Mouse (Mus musculus) 416B (cell line): ENCODE results near the gene Cd247.

ENCODE experiments used
- DNase-seq: peaks from one replicate; pipeline ENCODE4 v3.0.0; 2011; ENCODE audit warnings: low read depth

The Cd247 gene

GRCm38 (mm10) chr1:165818145-165818860 is 29.8 kb downstream of the Cd247 start:
- no peak for DNase-seq

GRCm38 (mm10) chr1:165819147-165819546 is 30.7 kb downstream of the Cd247 start:
- no peak for DNase-seq

- no peak for DNase-seq
Measured at GRCm38 (mm10) chr1:165822031-165822430, 33.5 kb downstream of the Cd247 start.

GRCm38 (mm10) chr1:165828173-165828572 is 39.7 kb downstream of the Cd247 start:
- DNase-seq: no peak

DNA sequence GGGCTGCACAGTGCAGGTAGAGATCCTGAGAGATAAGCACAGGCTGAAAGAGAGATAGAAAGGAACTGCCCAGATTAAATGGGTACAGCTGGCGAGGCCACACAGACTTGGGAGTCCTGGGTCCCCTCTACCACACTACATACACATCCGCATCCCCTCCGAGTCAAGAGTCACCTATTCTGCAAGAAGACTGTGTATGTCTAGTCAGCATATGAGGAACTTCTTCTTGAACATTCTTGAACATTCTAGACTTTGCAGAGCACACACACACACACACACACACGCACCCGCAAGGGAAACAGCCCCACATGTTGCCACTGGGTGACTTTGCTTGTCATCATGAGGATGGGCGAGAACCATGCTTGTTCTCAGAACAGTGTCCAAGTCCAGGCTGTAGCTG is 40.1 kb downstream of the Cd247 start:
- no peak for DNase-seq

DNA sequence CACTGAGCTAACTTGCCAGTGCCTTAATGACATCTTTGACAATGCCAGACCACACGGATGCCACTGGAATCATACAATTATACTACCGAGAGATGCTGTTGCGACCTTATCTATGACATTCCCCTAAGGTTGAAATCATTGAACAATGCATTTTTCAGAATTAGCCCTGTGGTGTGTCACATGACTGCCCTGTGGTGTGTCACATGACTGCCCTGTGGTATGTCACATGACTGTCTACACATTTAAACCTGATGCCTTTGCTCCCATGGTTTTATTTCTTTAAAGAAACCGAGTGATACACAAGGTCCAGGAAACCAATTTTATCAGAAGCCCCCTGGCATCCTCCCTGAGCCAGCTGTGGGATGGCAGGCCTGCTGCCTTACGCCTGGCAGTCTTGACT is 41.4 kb downstream of the Cd247 start:
- DNase-seq: no peak

DNA sequence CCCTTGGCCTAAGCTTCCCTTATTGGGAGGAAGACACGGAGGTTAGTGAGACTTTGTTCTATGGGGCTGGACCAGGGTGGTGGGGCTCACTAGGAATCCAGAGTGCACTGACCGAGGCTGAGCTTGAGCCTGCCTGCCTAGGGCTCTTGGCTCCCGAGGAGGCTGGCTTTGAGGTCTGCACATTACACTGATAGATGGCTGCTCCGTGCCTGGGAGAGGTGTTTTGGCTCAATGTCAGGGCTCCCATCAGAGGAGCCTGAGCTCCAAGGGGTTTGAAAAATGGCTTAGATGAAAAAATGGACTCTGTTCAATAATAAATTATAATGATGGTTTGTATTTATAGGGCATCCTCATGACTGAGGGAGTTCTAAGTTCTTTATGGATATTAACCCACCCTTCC is 44.8 kb downstream of the Cd247 start:
- DNase-seq: no peak

GRCm38 (mm10) chr1:165833910-165834632 is 45.6 kb downstream of the Cd247 start:
- no peak for DNase-seq

GRCm38 (mm10) chr1:165834633-165834975 is 46.1 kb downstream of the Cd247 start:
- no peak for DNase-seq

- DNase-seq: no peak
Measured at GRCm38 (mm10) chr1:165836461-165836860, 48.0 kb downstream of the Cd247 start.

DNA sequence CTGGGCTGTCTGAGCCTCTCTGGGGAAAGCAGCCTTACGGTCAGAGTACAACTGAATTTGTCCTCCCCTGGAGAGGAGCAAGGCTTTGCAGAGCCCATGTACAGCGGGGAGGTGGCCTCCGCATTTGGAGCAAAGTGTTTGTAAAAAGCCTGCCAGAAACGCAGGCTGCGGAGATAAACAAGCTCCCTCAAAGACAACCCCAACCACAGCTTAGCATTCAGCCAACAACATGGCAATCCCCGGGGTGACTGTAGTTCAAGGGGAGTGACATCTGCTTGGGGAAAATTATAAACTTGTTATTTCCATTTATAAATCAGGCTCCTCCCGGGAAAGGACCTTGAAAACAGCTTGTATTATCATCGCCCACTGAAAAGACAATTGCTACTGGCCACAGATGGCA is 49.1 kb downstream of the Cd247 start:
- no peak for DNase-seq

GRCm38 (mm10) chr1:165839201-165839600 is 50.7 kb downstream of the Cd247 start:
- no peak for DNase-seq

- DNase-seq: no peak
Measured at GRCm38 (mm10) chr1:165840548-165841230, 52.2 kb downstream of the Cd247 start.

DNA sequence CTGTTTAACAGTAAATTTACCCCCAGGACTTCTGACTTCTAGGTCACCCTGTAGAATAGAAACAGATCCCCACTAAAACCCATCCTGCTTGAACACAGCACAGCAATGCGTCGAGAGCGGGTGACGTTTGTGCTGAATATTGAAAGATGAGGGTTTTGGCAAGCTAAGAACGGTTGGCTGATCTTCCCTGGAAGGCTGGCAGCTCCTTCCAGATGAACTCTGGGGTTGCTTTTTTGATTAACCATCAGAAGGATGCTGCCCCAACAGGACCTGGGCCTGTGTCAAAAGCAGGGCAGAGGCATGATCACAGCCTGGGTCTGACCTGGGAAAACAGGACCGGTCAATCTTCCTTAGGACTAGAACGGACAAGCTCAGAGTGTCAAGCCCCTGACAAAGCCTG is 53.7 kb downstream of the Cd247 start:
- no peak for DNase-seq

DNA sequence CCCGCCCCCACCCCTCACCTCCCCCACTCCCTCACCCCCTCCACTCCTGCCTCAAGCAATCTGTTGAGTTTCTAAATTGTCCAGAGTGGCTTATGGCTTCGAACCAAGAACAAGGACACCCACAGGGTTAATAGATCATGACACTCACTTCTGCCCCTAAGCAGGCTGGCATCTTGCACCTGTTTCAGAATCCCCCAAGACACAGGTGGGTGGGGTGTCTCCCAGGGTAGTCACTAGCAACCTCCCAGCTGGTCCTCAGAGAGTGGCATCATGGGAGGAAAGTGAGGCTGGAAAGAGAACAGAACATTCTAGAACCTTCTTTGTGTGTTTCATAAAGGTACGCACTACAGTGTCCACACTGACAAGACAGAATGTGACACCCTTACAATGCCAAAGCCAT is 55.1 kb downstream of the Cd247 start:
- DNase-seq: no peak

DNA sequence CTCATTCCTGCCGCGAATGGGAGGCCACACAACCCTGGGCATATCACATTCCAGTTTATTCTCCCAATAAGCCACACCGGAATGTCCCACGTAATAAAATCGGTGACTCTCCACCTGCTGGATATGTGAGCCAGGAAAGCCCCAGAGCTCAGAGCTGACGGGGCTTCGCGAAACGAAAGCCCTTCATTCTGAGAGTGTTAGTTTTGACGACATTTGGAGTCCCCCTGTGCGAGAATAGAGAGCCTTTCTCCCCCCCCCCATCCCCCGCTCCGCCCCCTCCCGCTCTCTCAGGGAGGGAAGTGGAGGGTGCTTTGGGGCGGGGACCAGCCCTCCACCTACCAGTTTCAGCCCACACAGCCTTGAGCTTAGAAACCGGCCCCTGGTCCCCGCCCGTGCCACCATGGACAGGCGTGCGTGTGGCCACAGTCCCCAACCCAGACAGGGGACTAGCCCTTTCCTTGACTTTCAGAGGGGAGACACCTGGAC is 56.0 kb downstream of the Cd247 start:
- peak; percentile 53 for DNase-seq

- DNase-seq: peak; percentile 63
Measured at GRCm38 (mm10) chr1:165844956-165845355, 56.5 kb downstream of the Cd247 start.

DNA sequence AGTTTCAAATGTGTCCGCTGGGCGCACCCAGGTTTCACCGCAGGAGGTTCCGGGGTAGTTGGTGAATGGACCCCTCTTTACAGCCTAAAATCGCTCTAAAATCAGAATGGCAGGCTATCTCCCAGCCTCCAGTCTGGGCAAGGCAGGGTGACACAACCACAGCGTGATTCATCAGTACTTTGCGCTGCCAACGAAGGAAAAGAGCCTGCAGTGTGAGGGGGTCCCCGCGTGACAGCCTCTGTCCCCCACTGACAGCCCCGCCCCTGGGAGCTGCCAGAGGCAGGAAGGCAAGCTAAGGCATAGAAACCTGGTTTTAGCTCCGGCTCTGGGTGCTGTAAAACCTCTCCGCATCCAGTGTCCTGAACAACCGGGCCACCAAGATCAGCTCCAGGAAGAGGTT is 56.9 kb downstream of the Cd247 start:
- DNase-seq: peak; percentile 78

DNA sequence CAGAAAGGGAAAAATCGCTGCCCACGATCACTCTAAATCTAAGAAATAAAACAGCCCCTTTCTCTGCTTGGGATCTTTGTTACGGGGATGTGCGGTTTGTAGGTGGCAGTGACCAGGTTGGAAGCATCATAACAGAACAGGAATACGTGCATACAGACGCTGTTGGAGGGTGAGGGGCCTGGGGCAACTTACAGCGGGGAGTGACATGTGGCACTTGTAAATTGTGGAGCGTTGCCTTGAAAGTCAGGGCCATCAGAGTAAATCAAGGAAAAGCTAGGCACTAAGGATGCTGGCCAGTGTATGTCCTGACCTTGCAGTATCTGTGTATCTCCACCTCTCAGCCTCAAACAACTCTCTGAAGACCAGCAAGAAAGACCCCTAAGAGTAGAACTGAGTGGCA is 59.9 kb downstream of the Cd247 start:
- DNase-seq: no peak

- DNase-seq: peak; percentile 82
Measured at GRCm38 (mm10) chr1:165848881-165849280, 60.4 kb downstream of the Cd247 start.

GRCm38 (mm10) chr1:165849458-165850445 is 61.3 kb downstream of the Cd247 start:
- peak; percentile 32 for DNase-seq

DNA sequence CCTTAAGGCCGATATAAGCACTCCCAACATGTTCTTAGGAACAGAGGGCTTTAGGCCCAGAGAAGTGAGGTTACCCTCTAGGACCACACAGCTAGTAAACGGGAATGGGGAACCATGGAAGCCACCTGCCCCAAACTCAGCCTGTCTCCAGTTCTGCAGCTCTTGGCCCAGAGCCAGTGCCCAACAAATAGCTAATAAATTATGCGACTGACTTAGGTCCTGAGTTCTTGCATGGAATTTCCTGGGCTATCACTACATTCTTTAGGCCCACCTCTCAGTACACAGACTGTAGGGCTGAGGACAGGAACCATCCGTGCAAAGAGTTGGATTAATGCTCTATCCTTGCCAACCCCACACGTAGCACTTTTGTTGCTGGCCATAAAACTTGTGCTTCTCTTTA is 63.6 kb downstream of the Cd247 start:
- DNase-seq: no peak
